Mouse (Mus musculus) hindlimb bud, embryonic 11.5 days (tissue): ENCODE data around the gene Neil3.

Source experiments
- DNase-seq: peaks from one replicate; pipeline ENCODE4 v3.0.0-alpha.2; 2012; ENCODE audit warnings: low read depth, low spot score; ENCODE audit errors: extremely low spot score

Gene Neil3

GRCm38 (mm10) chr8:53638495-53639171 is at the start of gene Neil3:
Gene Neil3, minus strand, starts transcription at chr8:53639065.
- DNase-seq: peak; percentile 18

GRCm38 (mm10) chr8:53680846-53681245 is 42.0 kb upstream of the Neil3 start:
- DNase-seq: no peak

- DNase-seq: peak; percentile 33
These were observed 25.1 kb upstream of the Neil3 start for GRCm38 (mm10) chr8:53663946-53664345.

- DNase-seq: no peak
These were observed 22.6 kb upstream of the Neil3 start for GRCm38 (mm10) chr8:53661436-53661835.

- no peak for DNase-seq
These were observed 8.2 kb downstream of the Neil3 start for GRCm38 (mm10) chr8:53630618-53631017.

GRCm38 (mm10) chr8:53628864-53629415 is 9.9 kb downstream of the Neil3 start:
- DNase-seq: no peak

- no peak for DNase-seq
These were observed 15.4 kb downstream of the Neil3 start for GRCm38 (mm10) chr8:53623425-53623824.

GRCm38 (mm10) chr8:53619196-53619595 is 19.7 kb downstream of the Neil3 start:
- no peak for DNase-seq

- DNase-seq: no peak
These were observed 24.6 kb downstream of the Neil3 start for GRCm38 (mm10) chr8:53614288-53614646.

GRCm38 (mm10) chr8:53613577-53614287 is 25.1 kb downstream of the Neil3 start:
- no peak for DNase-seq

GRCm38 (mm10) chr8:53612297-53612696 is 26.6 kb downstream of the Neil3 start:
- no peak for DNase-seq

GRCm38 (mm10) chr8:53607040-53607439 is 31.8 kb downstream of the Neil3 start:
- DNase-seq: no peak

GRCm38 (mm10) chr8:53604906-53605305 is 34.0 kb downstream of the Neil3 start:
- no peak for DNase-seq

- DNase-seq: no peak
These were observed 35.2 kb downstream of the Neil3 start for GRCm38 (mm10) chr8:53603672-53604071.

- no peak for DNase-seq
These were observed 38.0 kb downstream of the Neil3 start for GRCm38 (mm10) chr8:53600826-53601225.

- DNase-seq: no peak
These were observed 38.6 kb downstream of the Neil3 start for GRCm38 (mm10) chr8:53600025-53600811.

GRCm38 (mm10) chr8:53598101-53598500 is 40.8 kb downstream of the Neil3 start:
- no peak for DNase-seq

GRCm38 (mm10) chr8:53591777-53592176 is 47.1 kb downstream of the Neil3 start:
- no peak for DNase-seq

- no peak for DNase-seq
These were observed 65.3 kb downstream of the Neil3 start for GRCm38 (mm10) chr8:53573600-53573999.

GRCm38 (mm10) chr8:53566223-53566622 is 72.6 kb downstream of the Neil3 start:
- DNase-seq: no peak

GRCm38 (mm10) chr8:53562441-53563040 is 76.3 kb downstream of the Neil3 start:
- no peak for DNase-seq
